Mouse (Mus musculus): ENCODE data around the gene Sema5b.
"Not testable (repeated sequence)": the region's sequence is repeated elsewhere in the genome, so short reads cannot be mapped to it uniquely, and the experiment has no call there.

Gene Sema5b

GRCm38 (mm10) chr16:35555596-35556482, 14.9 kb downstream of the Sema5b start:
- DNase-seq: no peak

- DNase-seq: no peak
Observed at GRCm38 (mm10) chr16:35557038-35557437, 16.1 kb downstream of the Sema5b start.

- no peak for DNase-seq
Observed at GRCm38 (mm10) chr16:35561541-35561940, 20.6 kb downstream of the Sema5b start.

- DNase-seq: no peak
Observed at GRCm38 (mm10) chr16:35564246-35564905, 23.4 kb downstream of the Sema5b start.

GRCm38 (mm10) chr16:35565601-35566000, 24.7 kb downstream of the Sema5b start:
- DNase-seq: not testable (repeated sequence)

GRCm38 (mm10) chr16:35568225-35568880, 27.4 kb downstream of the Sema5b start:
- DNase-seq: no peak

- DNase-seq: no peak
Observed at GRCm38 (mm10) chr16:35569347-35569746, 28.4 kb downstream of the Sema5b start.

- DNase-seq: no peak
Observed at GRCm38 (mm10) chr16:35569758-35570157, 28.8 kb downstream of the Sema5b start.

GRCm38 (mm10) chr16:35570627-35571026, 29.7 kb downstream of the Sema5b start:
- DNase-seq: no peak

GRCm38 (mm10) chr16:35573586-35573985, 32.6 kb downstream of the Sema5b start:
- DNase-seq: no peak

GRCm38 (mm10) chr16:35577181-35577941, 36.4 kb downstream of the Sema5b start:
- DNase-seq: no peak

GRCm38 (mm10) chr16:35581299-35581698, 40.4 kb downstream of the Sema5b start:
- DNase-seq: peak; percentile 54

GRCm38 (mm10) chr16:35583551-35584080, 42.7 kb downstream of the Sema5b start:
- DNase-seq: no peak

- DNase-seq: no peak
Observed at GRCm38 (mm10) chr16:35585126-35585694, 44.3 kb downstream of the Sema5b start.

- no peak for DNase-seq
Observed at GRCm38 (mm10) chr16:35587046-35587779, 46.3 kb downstream of the Sema5b start.

GRCm38 (mm10) chr16:35587866-35588465, 47.0 kb downstream of the Sema5b start:
- DNase-seq: no peak

GRCm38 (mm10) chr16:35588731-35589151, 47.8 kb downstream of the Sema5b start:
- no peak for DNase-seq

GRCm38 (mm10) chr16:35591756-35592155, 50.8 kb downstream of the Sema5b start:
- DNase-seq: peak; percentile 32

- no peak for DNase-seq
Observed at GRCm38 (mm10) chr16:35592274-35593065, 51.5 kb downstream of the Sema5b start.

GRCm38 (mm10) chr16:35593474-35593873, 52.5 kb downstream of the Sema5b start:
- DNase-seq: no peak

All from layer of hippocampus, adult 9-11 months (tissue).